Mouse (Mus musculus) gastrocnemius, postnatal 25 days (tissue): ENCODE measurements at regions not wholly inside any gene's neighbourhood (a gene's known extent, or its start where the extent isn't known, plus 50 kb on each side); places are given as distances from the start of the nearest gene placed in this dataset.
A peak's percentile ranks its signal among the peaks of the same experiment; 100 is the strongest.

Experiments used
- DNase-seq: peaks from one replicate; pipeline ENCODE4 v3.0.0; 2022

GRCm38 (mm10) chr1:89207306-89207705, 137.1 kb downstream of the Sh3bp4 start:
- DNase-seq, result no peak

GRCm38 (mm10) chr1:89211116-89211515, 140.9 kb downstream of the Sh3bp4 start:
- DNase-seq, result no peak

- DNase-seq, result no peak
Observed at GRCm38 (mm10) chr1:89228426-89228825, 158.2 kb downstream of the Sh3bp4 start.

- DNase-seq, result peak; percentile 49
Observed at GRCm38 (mm10) chr1:89231756-89232155, 161.5 kb downstream of the Sh3bp4 start.

- DNase-seq, result no peak
Observed at GRCm38 (mm10) chr1:89232391-89232790, 162.2 kb downstream of the Sh3bp4 start.

GRCm38 (mm10) chr1:89234895-89235294, 164.7 kb downstream of the Sh3bp4 start:
- DNase-seq, result no peak

GRCm38 (mm10) chr1:89235296-89235695, 165.1 kb downstream of the Sh3bp4 start:
- peak; percentile 35 for DNase-seq

GRCm38 (mm10) chr1:89237696-89238095, 167.5 kb downstream of the Sh3bp4 start:
- DNase-seq, result no peak

GRCm38 (mm10) chr1:89244598-89244997, 174.4 kb downstream of the Sh3bp4 start:
- no peak for DNase-seq

GRCm38 (mm10) chr1:89245202-89246003, 175.2 kb downstream of the Sh3bp4 start:
- DNase-seq, result no peak

- DNase-seq, result no peak
Observed at GRCm38 (mm10) chr1:89251753-89252152, 181.5 kb downstream of the Sh3bp4 start.

- no peak for DNase-seq
Observed at GRCm38 (mm10) chr1:89252528-89252927, 182.3 kb downstream of the Sh3bp4 start.

- DNase-seq, result no peak
Observed at GRCm38 (mm10) chr1:89257945-89258344, 187.7 kb downstream of the Sh3bp4 start.

GRCm38 (mm10) chr1:89265771-89266170, 188.8 kb upstream of the Agap1 start:
- no peak for DNase-seq

GRCm38 (mm10) chr1:89268806-89269205, 185.8 kb upstream of the Agap1 start:
- no peak for DNase-seq

GRCm38 (mm10) chr1:89271743-89272142, 182.9 kb upstream of the Agap1 start:
- no peak for DNase-seq

- DNase-seq, result no peak
Observed at GRCm38 (mm10) chr1:89273021-89273420, 181.6 kb upstream of the Agap1 start.

- DNase-seq, result no peak
Observed at GRCm38 (mm10) chr1:89273786-89274362, 180.7 kb upstream of the Agap1 start.

- DNase-seq, result no peak
Observed at GRCm38 (mm10) chr1:89279382-89279781, 175.2 kb upstream of the Agap1 start.

GRCm38 (mm10) chr1:89281107-89281655, 173.4 kb upstream of the Agap1 start:
- DNase-seq, result no peak

- DNase-seq, result no peak
Observed at GRCm38 (mm10) chr1:89285041-89285440, 169.6 kb upstream of the Agap1 start.

GRCm38 (mm10) chr1:89287136-89287795, 167.3 kb upstream of the Agap1 start:
- no peak for DNase-seq

GRCm38 (mm10) chr1:89288001-89288400, 166.6 kb upstream of the Agap1 start:
- no peak for DNase-seq
